29 mouse cellular contexts compared by ENCODE assay signal in the genomic region with DNA sequence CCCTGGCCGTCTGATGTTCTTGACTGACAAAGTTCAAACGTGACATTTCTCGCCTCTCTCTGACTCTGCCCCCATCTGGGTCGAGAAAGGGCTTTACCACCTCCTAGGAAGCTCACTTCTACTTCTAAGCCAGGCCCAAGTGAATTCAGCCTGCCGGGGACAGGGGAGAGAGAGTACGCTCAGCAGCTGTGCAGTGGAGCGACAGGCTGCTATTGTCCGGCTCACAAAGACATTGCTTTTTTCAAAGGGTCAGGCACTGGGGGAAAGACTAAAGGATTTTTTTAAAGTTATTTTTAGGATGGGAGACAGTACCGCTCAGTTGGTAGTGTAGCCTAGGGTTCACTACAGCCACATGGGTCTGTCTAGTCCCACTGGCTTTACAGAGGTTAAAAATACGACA. TPM values are rescaled to one million over a fixed set of nuclear protein-coding genes. Genes with fewer than 3 reads are reported as not detected.
A peak's percentile ranks its signal among the peaks of the same experiment; 100 is the strongest.
DNase-seq lines count a peak whose midpoint lies in the region; ATAC-seq and TF ChIP-seq lines count a peak whose summit lies in the region.
"Had no signal": no experiment of that assay in that cellular context is flagged by ENCODE, and none has a peak within 500 bp of the region (broad histone marks: within the 10 kb centered on the region; RNA-seq: fewer than 3 reads in every experiment).

No protein-coding gene starts in this region.

- H3K4me1 ChIP-seq in forebrain, embryonic 11.5 days (replicated peaks; ENCODE audit: control insufficient read depth, insufficient read depth, low read length): peaks cover 16% of the 10 kb centered on the region
- H3K4me1 ChIP-seq in forebrain, postnatal 0 days (ENCODE audit: insufficient read depth): no peaks in the 10 kb centered on the region
- H3K4me1 ChIP-seq in limb, embryonic 14.5 days (ENCODE audit: control insufficient read depth, insufficient read depth, low read length): no peaks in the 10 kb centered on the region
- H3K4me1 ChIP-seq in limb, embryonic 10.5 days: peaks cover 21% of the 10 kb centered on the region

- H3K4me2 ChIP-seq in forebrain, embryonic 11.5 days (ENCODE audit: low read depth, low read length, severe bottlenecking): no peak overlapping the region
- no peak overlapping the region for H3K4me2 ChIP-seq in forebrain, postnatal 0 days (ENCODE audit: low read depth)
- H3K4me2 ChIP-seq in limb, embryonic 14.5 days (replicated peaks; ENCODE audit: low read depth, low read length, severe bottlenecking): no peak overlapping the region
- H3K4me2 ChIP-seq: heart, embryonic 11.5 days; limb, embryonic 12.5 days; liver, embryonic 11.5 days; lung, embryonic 15.5 days had no signal

- no peak for TF ChIP-seq CTCF in forebrain, postnatal 0 days (IDR thresholded peaks at IDR 0.05; ENCODE audit: low read depth)

- no peaks in the 10 kb centered on the region for H3K36me3 ChIP-seq in forebrain, embryonic 11.5 days (ENCODE audit: control insufficient read depth, insufficient read depth, low read length)
- H3K36me3 ChIP-seq in forebrain, postnatal 0 days (ENCODE audit: insufficient read depth): no peaks in the 10 kb centered on the region
- H3K36me3 ChIP-seq in limb, embryonic 14.5 days (ENCODE audit: control insufficient read depth, insufficient read depth, low read length): no peaks in the 10 kb centered on the region
- H3K36me3 ChIP-seq in limb, embryonic 10.5 days: no peaks in the 10 kb centered on the region
- H3K36me3 ChIP-seq: limb, embryonic 12.5 days; lung, embryonic 15.5 days had no signal

- peaks cover 27% of the 10 kb centered on the region for H3K27me3 ChIP-seq in forebrain, embryonic 11.5 days (ENCODE audit: control insufficient read depth, insufficient read depth, low read length)
- H3K27me3 ChIP-seq in forebrain, postnatal 0 days (ENCODE audit: insufficient read depth, low read length): peaks cover 11% of the 10 kb centered on the region; the same call in 1 of the 2 replicates
- H3K27me3 ChIP-seq in limb, embryonic 14.5 days (ENCODE audit: control insufficient read depth, insufficient read depth, low read length): peaks cover 37% of the 10 kb centered on the region
- H3K27me3 ChIP-seq in limb, embryonic 10.5 days (ENCODE audit: low read depth, poor library complexity, severe bottlenecking): peaks cover 92% of the 10 kb centered on the region

- H3K9me3 ChIP-seq in forebrain, embryonic 11.5 days (ENCODE audit: control insufficient read depth, low read length): no peaks in the 10 kb centered on the region
- no peaks in the 10 kb centered on the region for H3K9me3 ChIP-seq in forebrain, postnatal 0 days (ENCODE audit: low read length)
- H3K9me3 ChIP-seq in limb, embryonic 14.5 days (ENCODE audit: control insufficient read depth, low read length): no peaks in the 10 kb centered on the region
- no peaks in the 10 kb centered on the region for H3K9me3 ChIP-seq in limb, embryonic 10.5 days (replicated peaks)
- H3K9me3 ChIP-seq: limb, embryonic 12.5 days; lung, embryonic 15.5 days had no signal

- no peak overlapping the region for H3K4me3 ChIP-seq in forebrain, embryonic 11.5 days (ENCODE audit: low read depth, low read length)
- no peak overlapping the region for H3K4me3 ChIP-seq in forebrain, postnatal 0 days (ENCODE audit: low read depth, low read length)
- no peak overlapping the region for H3K4me3 ChIP-seq in limb, embryonic 14.5 days (replicated peaks; ENCODE audit: low read length)
- H3K4me3 ChIP-seq in limb, embryonic 10.5 days: no peak overlapping the region
- H3K4me3 ChIP-seq: limb, embryonic 12.5 days; lung, embryonic 15.5 days had no signal

- TF ChIP-seq POLR2A in limb, embryonic 14.5 days (IDR thresholded peaks at IDR 0.05; ENCODE audit: borderline replicate concordance, extremely low read depth, insufficient read depth, insufficient read length): no peak

- WGBS in forebrain, embryonic 11.5 days: 11% methylated on average over 10 of the region's 10 CpGs
- 23% methylated on average over 10 of the region's 10 CpGs for WGBS in forebrain, postnatal 0 days
- 69% methylated on average over 10 of the region's 10 CpGs for WGBS in limb, embryonic 14.5 days
- 70% methylated on average over 10 of the region's 10 CpGs for WGBS in limb, embryonic 10.5 days

- H3K9ac ChIP-seq in forebrain, embryonic 11.5 days (ENCODE audit: low read length): peak overlapping the region; percentile 20; the same call in 1 of the 2 replicates
- no peak overlapping the region for H3K9ac ChIP-seq in forebrain, postnatal 0 days
- H3K9ac ChIP-seq in limb, embryonic 14.5 days (ENCODE audit: low read depth, low read length, severe bottlenecking): no peak overlapping the region
- H3K9ac ChIP-seq: limb, embryonic 12.5 days; lung, embryonic 15.5 days had no signal

- no peak for ATAC-seq in forebrain, embryonic 11.5 days (replicated peaks; ENCODE audit: low FRiP score)
- ATAC-seq in forebrain, postnatal 0 days: no peak
- peak; percentile 47; the same call in 1 of the 2 replicates for ATAC-seq in limb, embryonic 14.5 days (ENCODE audit: low FRiP score, low read depth)
- ATAC-seq: intestine, embryonic 16.5 days; Patski had no signal

- no peak overlapping the region for H3K27ac ChIP-seq in forebrain, embryonic 11.5 days (ENCODE audit: low read depth, low read length)
- H3K27ac ChIP-seq in forebrain, postnatal 0 days (ENCODE audit: low read depth, low read length): no peak overlapping the region
- no peak overlapping the region for H3K27ac ChIP-seq in limb, embryonic 14.5 days (replicated peaks; ENCODE audit: low read depth, low read length)
- no peak overlapping the region for H3K27ac ChIP-seq in limb, embryonic 10.5 days
- H3K27ac ChIP-seq: kidney, postnatal 0 days; limb, embryonic 12.5 days; lung, embryonic 15.5 days had no signal

- no peak for DNase-seq in forebrain, embryonic 11.5 days (ENCODE audit: low spot score)
- no peak for DNase-seq in forebrain, postnatal 0 days
- no peak for DNase-seq in limb, embryonic 14.5 days (ENCODE audit: low spot score)
- DNase-seq in limb, embryonic 10.5 days (ENCODE audit: low spot score): no peak
- peak; percentile 47 for DNase-seq in brain, adult 2 months (ENCODE audit: low read depth, low spot score)
- DNase-seq in embryo, embryonic 11 days: peak; percentile 50
- DNase-seq in yolk sac, embryonic 10.5 days (ENCODE audit: low spot score): no peak
- DNase-seq: adrenal gland, postnatal 10 days; cerebellum, adult 11-12 months; cerebellum, adult 9-11 months; gastrocnemius, postnatal 25 days; heart, adult 11 months; heart, postnatal 36 days; kidney, adult 8-10 months; retina, postnatal 1 day; right cerebral cortex, postnatal 14 days; thymus, postnatal 4 days had no signal

RNA-seq across cellular contexts. Expression of gene Epha10, which starts 17.7 kb away (rescaled TPM):
- polyA plus RNA-seq in forebrain, embryonic 11.5 days (2014; fragmentation: Nextera tagmentation; extraction: Ambion mirVana): 1.5 and 1.6 TPM in 2 replicates
- total RNA-seq in forebrain, postnatal 0 days (2014; rRNA removed): 9.6 and 10.2 TPM in 2 replicates
- polyA plus RNA-seq in forebrain, postnatal 0 days (2015; fragmentation: Nextera tagmentation; extraction: Ambion mirVana): 2.0 and 4.0 TPM in 2 replicates
- polyA plus RNA-seq in limb, embryonic 14.5 days (2012; rRNA removed): 0.21 and 0.24 TPM in 2 replicates
- not detected in 2 replicates for polyA plus RNA-seq in limb, embryonic 14.5 days (2014; fragmentation: Nextera tagmentation; extraction: Ambion mirVana)
- polyA plus RNA-seq in limb, embryonic 10.5 days (2016; fragmentation: Nextera tagmentation; extraction: Ambion mirVana): 0.05 and 0.06 TPM in 2 replicates
- total RNA-seq: gastrocnemius, postnatal 25 days; heart, postnatal 36 days; megakaryocyte progenitor cell, adult 5-6 weeks; MEL had no signal
- polyA plus RNA-seq: heart, embryonic 11.5 days; kidney, postnatal 0 days; liver, embryonic 11.5 days; liver, embryonic 16.5 days; lung, embryonic 15.5 days; Patski; small intestine, adult 2 months; thymus, postnatal 0 days had no signal

RNA-seq across cellular contexts. Expression of gene Maneal, which starts 36.5 kb away (rescaled TPM):
- 7.3 and 10.3 TPM in 2 replicates for polyA plus RNA-seq in forebrain, embryonic 11.5 days (2014; fragmentation: Nextera tagmentation; extraction: Ambion mirVana)
- 35.7 and 41.7 TPM in 2 replicates for total RNA-seq in forebrain, postnatal 0 days (2014; rRNA removed)
- 8.4 and 9.4 TPM in 2 replicates for polyA plus RNA-seq in forebrain, postnatal 0 days (2015; fragmentation: Nextera tagmentation; extraction: Ambion mirVana)
- polyA plus RNA-seq in limb, embryonic 14.5 days (2012; rRNA removed): 2.7 and 3.6 TPM in 2 replicates
- polyA plus RNA-seq in limb, embryonic 14.5 days (2014; fragmentation: Nextera tagmentation; extraction: Ambion mirVana): 1.0 and 1.6 TPM in 2 replicates
- 0.26 and 0.28 TPM in 2 replicates for polyA plus RNA-seq in limb, embryonic 10.5 days (2016; fragmentation: Nextera tagmentation; extraction: Ambion mirVana)
- polyA plus RNA-seq: Patski had no signal

RNA-seq across cellular contexts. Expression of gene 9930104L06Rik, which starts 38.4 kb away (rescaled TPM):
- polyA plus RNA-seq in forebrain, embryonic 11.5 days (2014; fragmentation: Nextera tagmentation; extraction: Ambion mirVana): 5.9 and 6.1 TPM in 2 replicates
- total RNA-seq in forebrain, postnatal 0 days (2014; rRNA removed): 12.4 and 36.1 TPM in 2 replicates
- 6.0 and 8.7 TPM in 2 replicates for polyA plus RNA-seq in forebrain, postnatal 0 days (2015; fragmentation: Nextera tagmentation; extraction: Ambion mirVana)
- polyA plus RNA-seq in limb, embryonic 14.5 days (2012; rRNA removed): 25.8 and 28.3 TPM in 2 replicates
- polyA plus RNA-seq in limb, embryonic 14.5 days (2014; fragmentation: Nextera tagmentation; extraction: Ambion mirVana): 3.2 and 4.7 TPM in 2 replicates
- polyA plus RNA-seq in limb, embryonic 10.5 days (2016; fragmentation: Nextera tagmentation; extraction: Ambion mirVana): 14.6 and 17.0 TPM in 2 replicates

RNA-seq across cellular contexts. Expression of gene Cdca8, which starts 40.7 kb away (rescaled TPM):
- 284 and 293 TPM in 2 replicates for polyA plus RNA-seq in forebrain, embryonic 11.5 days (2014; fragmentation: Nextera tagmentation; extraction: Ambion mirVana)
- total RNA-seq in forebrain, postnatal 0 days (2014; rRNA removed): 7.3 and 10.1 TPM in 2 replicates
- 16.8 and 21.2 TPM in 2 replicates for polyA plus RNA-seq in forebrain, postnatal 0 days (2015; fragmentation: Nextera tagmentation; extraction: Ambion mirVana)
- polyA plus RNA-seq in limb, embryonic 14.5 days (2012; rRNA removed): 60.1 and 70.0 TPM in 2 replicates
- 88.9 and 90.1 TPM in 2 replicates for polyA plus RNA-seq in limb, embryonic 14.5 days (2014; fragmentation: Nextera tagmentation; extraction: Ambion mirVana)
- 221 and 226 TPM in 2 replicates for polyA plus RNA-seq in limb, embryonic 10.5 days (2016; fragmentation: Nextera tagmentation; extraction: Ambion mirVana)

RNA-seq across cellular contexts. Expression of gene 1110065P20Rik, which starts 47.4 kb away (rescaled TPM):
- polyA plus RNA-seq in forebrain, embryonic 11.5 days (2014; fragmentation: Nextera tagmentation; extraction: Ambion mirVana): 49.5 and 51.7 TPM in 2 replicates
- 144 and 167 TPM in 2 replicates for total RNA-seq in forebrain, postnatal 0 days (2014; rRNA removed)
- polyA plus RNA-seq in forebrain, postnatal 0 days (2015; fragmentation: Nextera tagmentation; extraction: Ambion mirVana): 141 and 162 TPM in 2 replicates
- polyA plus RNA-seq in limb, embryonic 14.5 days (2012; rRNA removed): 63.4 and 71.8 TPM in 2 replicates
- polyA plus RNA-seq in limb, embryonic 14.5 days (2014; fragmentation: Nextera tagmentation; extraction: Ambion mirVana): 67.5 and 70.5 TPM in 2 replicates
- polyA plus RNA-seq in limb, embryonic 10.5 days (2016; fragmentation: Nextera tagmentation; extraction: Ambion mirVana): 33.5 and 41.6 TPM in 2 replicates

Comparison
In these comparisons a context has a peak if more than half of its experiments do, and no peak if none do; other contexts are left out.
1. DNase-seq: peak in brain, adult 2 months (single experiment) and embryo, embryonic 11 days (single experiment); none in forebrain, embryonic 11.5 days (single experiment), forebrain, postnatal 0 days (single experiment), limb, embryonic 14.5 days (single experiment), limb, embryonic 10.5 days (single experiment) and yolk sac, embryonic 10.5 days (single experiment).